9 mouse cellular contexts compared by ENCODE assay signal in genomic region chr2:114013846-114014245, GRCm38 (mm10). TPM values are rescaled to one million over a fixed set of nuclear protein-coding genes. Genes with fewer than 3 reads are reported as not detected.
DNase-seq lines count a peak whose midpoint lies in the region; ATAC-seq lines count a peak whose summit lies in the region.
"Had no signal": no experiment of that assay in that cellular context is flagged by ENCODE, and none has a peak within 500 bp of the region (broad histone marks: within the 10 kb centered on the region; RNA-seq: fewer than 3 reads in every experiment).

No protein-coding gene starts in this region.

- H3K4me1 ChIP-seq in liver, embryonic 11.5 days (replicated peaks; ENCODE audit: control insufficient read depth, insufficient read depth, low read length), result no peaks in the 10 kb centered on the region
- H3K4me1 ChIP-seq in forebrain, embryonic 11.5 days (replicated peaks; ENCODE audit: control insufficient read depth, insufficient read depth, low read length), result peaks cover 7% of the 10 kb centered on the region; the same call in 1 of the 2 replicates
- peaks cover 5% of the 10 kb centered on the region; the same call in 1 of the 2 replicates for H3K4me1 ChIP-seq in intestine, embryonic 16.5 days (ENCODE audit: control insufficient read depth, insufficient read depth, low read length)
- peaks cover 30% of the 10 kb centered on the region for H3K4me1 ChIP-seq in neural tube, embryonic 13.5 days (replicated peaks)

- H3K36me3 ChIP-seq in liver, embryonic 11.5 days (ENCODE audit: control insufficient read depth, insufficient read depth, low read length), result no peaks in the 10 kb centered on the region
- H3K36me3 ChIP-seq in forebrain, embryonic 11.5 days (ENCODE audit: control insufficient read depth, insufficient read depth, low read length), result no peaks in the 10 kb centered on the region
- H3K36me3 ChIP-seq in intestine, embryonic 16.5 days (ENCODE audit: control insufficient read depth, insufficient read depth, low read length), result no peaks in the 10 kb centered on the region
- no peaks in the 10 kb centered on the region for H3K36me3 ChIP-seq in neural tube, embryonic 13.5 days

- no peak overlapping the region for H3K9ac ChIP-seq in liver, embryonic 11.5 days (ENCODE audit: low read depth, low read length)
- peak overlapping the region; percentile 51 for H3K9ac ChIP-seq in forebrain, embryonic 11.5 days (ENCODE audit: low read length)
- H3K9ac ChIP-seq in intestine, embryonic 16.5 days (ENCODE audit: low read depth, low read length), result no peak overlapping the region
- peak overlapping the region; percentile 76 for H3K9ac ChIP-seq in neural tube, embryonic 13.5 days

- no peak for ATAC-seq in liver, embryonic 11.5 days (replicated peaks; ENCODE audit: low FRiP score)
- peak; percentile 19; the same call in 1 of the 2 replicates for ATAC-seq in forebrain, embryonic 11.5 days (replicated peaks; ENCODE audit: low FRiP score)
- no peak for ATAC-seq in intestine, embryonic 16.5 days
- peak; percentile 48 for ATAC-seq in neural tube, embryonic 13.5 days (ENCODE audit: low read depth)

- no peak for DNase-seq in liver, embryonic 11.5 days (ENCODE audit: low spot score)
- DNase-seq in liver, result no peak
- DNase-seq in forebrain, embryonic 11.5 days (ENCODE audit: low spot score), result no peak
- DNase-seq in left cerebral cortex, adult 11 months (ENCODE audit: low spot score), result no peak
- DNase-seq in left cerebral cortex, adult 9 months (ENCODE audit: low spot score in 2 of 2), result no peak
- no peak for DNase-seq in c-Kit-positive CD71-positive TER-119-positive erythroid progenitor cells, embryonic 14.5 days (ENCODE audit: low spot score)

- peaks cover 41% of the 10 kb centered on the region for H3K27me3 ChIP-seq in liver, embryonic 11.5 days (replicated peaks; ENCODE audit: control insufficient read depth, insufficient read depth, low read length)
- peaks cover 24% of the 10 kb centered on the region for H3K27me3 ChIP-seq in forebrain, embryonic 11.5 days (ENCODE audit: control insufficient read depth, insufficient read depth, low read length)
- peaks cover 29% of the 10 kb centered on the region for H3K27me3 ChIP-seq in intestine, embryonic 16.5 days (replicated peaks; ENCODE audit: control insufficient read depth, insufficient read depth, low read length)
- peaks cover 50% of the 10 kb centered on the region for H3K27me3 ChIP-seq in neural tube, embryonic 13.5 days

- H3K27ac ChIP-seq in liver, embryonic 11.5 days (ENCODE audit: low read depth, low read length), result no peak overlapping the region
- no peak overlapping the region for H3K27ac ChIP-seq in forebrain, embryonic 11.5 days (ENCODE audit: low read depth, low read length)
- no peak overlapping the region for H3K27ac ChIP-seq in intestine, embryonic 16.5 days (ENCODE audit: low read length)
- peak overlapping the region; percentile 75 for H3K27ac ChIP-seq in neural tube, embryonic 13.5 days (replicated peaks)

- peak overlapping the region; percentile 64 for H3K4me2 ChIP-seq in liver, embryonic 11.5 days
- H3K4me2 ChIP-seq in forebrain, embryonic 11.5 days (ENCODE audit: low read depth, low read length, severe bottlenecking), result peak overlapping the region; percentile 92
- peak overlapping the region; percentile 70 for H3K4me2 ChIP-seq in intestine, embryonic 16.5 days (ENCODE audit: low read depth, low read length)
- peak overlapping the region; percentile 85 for H3K4me2 ChIP-seq in neural tube, embryonic 13.5 days

- WGBS in liver, embryonic 11.5 days, result 6% methylated on average over 13 of the region's 13 CpGs
- WGBS in forebrain, embryonic 11.5 days, result 2% methylated on average over 13 of the region's 13 CpGs
- WGBS in intestine, embryonic 16.5 days, result 1% methylated on average over 13 of the region's 13 CpGs
- WGBS in neural tube, embryonic 13.5 days, result 3% methylated on average over 13 of the region's 13 CpGs

- peak overlapping the region; percentile 42 for H3K4me3 ChIP-seq in liver, embryonic 11.5 days (ENCODE audit: low read depth, low read length)
- H3K4me3 ChIP-seq in forebrain, embryonic 11.5 days (ENCODE audit: low read depth, low read length), result peak overlapping the region; percentile 46
- H3K4me3 ChIP-seq in intestine, embryonic 16.5 days (ENCODE audit: low read length), result peak overlapping the region; percentile 43
- peak overlapping the region; percentile 56 for H3K4me3 ChIP-seq in neural tube, embryonic 13.5 days

- H3K9me3 ChIP-seq in liver, embryonic 11.5 days (ENCODE audit: control insufficient read depth, low read length), result no peaks in the 10 kb centered on the region
- H3K9me3 ChIP-seq in forebrain, embryonic 11.5 days (ENCODE audit: control insufficient read depth, low read length), result no peaks in the 10 kb centered on the region
- H3K9me3 ChIP-seq in intestine, embryonic 16.5 days (ENCODE audit: control insufficient read depth, low read length), result no peaks in the 10 kb centered on the region
- H3K9me3 ChIP-seq in neural tube, embryonic 13.5 days, result no peaks in the 10 kb centered on the region

RNA-seq across cellular contexts. Expression of gene Gjd2, which starts 0.4 kb away (rescaled TPM):
- polyA plus RNA-seq in liver, embryonic 11.5 days (2014; fragmentation: Nextera tagmentation; extraction: Ambion mirVana), result not detected in 2 replicates
- polyA plus RNA-seq in forebrain, embryonic 11.5 days (2014; fragmentation: Nextera tagmentation; extraction: Ambion mirVana), result 1.4 TPM in 2 replicates
- polyA plus RNA-seq in intestine, embryonic 16.5 days (2015; fragmentation: Nextera tagmentation; extraction: Ambion mirVana), result 0.45 and 0.59 TPM in 2 replicates
- polyA plus RNA-seq in neural tube, embryonic 13.5 days (2015; fragmentation: Nextera tagmentation; extraction: Ambion mirVana), result 3.9 and 4.7 TPM in 2 replicates
- polyA plus RNA-seq: liver, adult 2 months had no signal

RNA-seq across cellular contexts. Expression of gene Actc1, which starts 39.5 kb away (rescaled TPM):
- polyA plus RNA-seq in liver, embryonic 11.5 days (2014; fragmentation: Nextera tagmentation; extraction: Ambion mirVana), result 40.9 and 96.3 TPM in 2 replicates
- polyA plus RNA-seq in forebrain, embryonic 11.5 days (2014; fragmentation: Nextera tagmentation; extraction: Ambion mirVana), result 0.71 and 0.84 TPM in 2 replicates
- polyA plus RNA-seq in intestine, embryonic 16.5 days (2015; fragmentation: Nextera tagmentation; extraction: Ambion mirVana), result 38.2 and 41.1 TPM in 2 replicates
- 100 and 107 TPM in 2 replicates for polyA plus RNA-seq in neural tube, embryonic 13.5 days (2015; fragmentation: Nextera tagmentation; extraction: Ambion mirVana)

Comparison
In these comparisons a context has a peak if more than half of its experiments do, and no peak if none do; other contexts are left out.
1. ATAC-seq: peak in forebrain, embryonic 11.5 days (single experiment) and neural tube, embryonic 13.5 days (single experiment); none in liver, embryonic 11.5 days (single experiment) and intestine, embryonic 16.5 days (single experiment).
2. H3K9ac ChIP-seq: peak in forebrain, embryonic 11.5 days (single experiment) and neural tube, embryonic 13.5 days (single experiment); none in liver, embryonic 11.5 days (single experiment) and intestine, embryonic 16.5 days (single experiment).
3. RNA of gene Actc1, which starts 39.5 kb away (polyA plus RNA-seq): 100 to 107 TPM in neural tube, embryonic 13.5 days, 40.9 to 96.3 TPM in liver, embryonic 11.5 days and 38.2 to 41.1 TPM in intestine, embryonic 16.5 days; 0.71 to 0.84 TPM in forebrain, embryonic 11.5 days; every median in the first group is over 10 times any median in the second.
4. Peak in every context shown above with its lines, with median percentiles within 50 percentile points of each other: H3K4me2 ChIP-seq and H3K4me3 ChIP-seq.